Mouse (Mus musculus): ENCODE measurements around the gene Snx21. TPM values are rescaled to one million over a fixed set of nuclear protein-coding genes. Genes with fewer than 3 reads are reported as not detected.

Gene Snx21
- polyA plus RNA-seq, 1 experiment from 2014 or later = 46.6 TPM

DNA sequence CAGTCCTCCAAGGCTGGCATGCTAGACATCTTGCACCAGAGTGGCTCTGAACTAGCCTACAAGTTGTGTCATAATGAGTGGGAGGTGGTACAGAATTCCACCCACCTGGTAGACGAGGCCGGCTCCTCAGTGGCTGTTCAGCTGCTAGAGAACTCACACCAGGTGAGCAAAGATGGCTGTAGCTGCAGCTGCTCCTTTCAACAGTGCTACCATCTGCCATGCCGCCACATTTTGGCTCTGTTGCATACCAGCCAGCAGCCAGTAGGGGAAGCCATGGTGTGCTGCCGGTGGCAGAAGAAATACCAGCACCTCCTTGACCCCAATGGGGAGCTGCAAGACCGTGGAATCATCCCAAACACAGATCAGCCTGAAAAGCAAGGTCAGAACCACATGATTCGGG, 35.4 kb downstream of the Snx21 start:
- ATAC-seq (ENCODE audit: low FRiP score) = no peak
- peaks cover 26% of the 10 kb centered on the region for H3K4me1 ChIP-seq
- 86% methylated on average over 6 of the region's 6 CpGs for WGBS

DNA sequence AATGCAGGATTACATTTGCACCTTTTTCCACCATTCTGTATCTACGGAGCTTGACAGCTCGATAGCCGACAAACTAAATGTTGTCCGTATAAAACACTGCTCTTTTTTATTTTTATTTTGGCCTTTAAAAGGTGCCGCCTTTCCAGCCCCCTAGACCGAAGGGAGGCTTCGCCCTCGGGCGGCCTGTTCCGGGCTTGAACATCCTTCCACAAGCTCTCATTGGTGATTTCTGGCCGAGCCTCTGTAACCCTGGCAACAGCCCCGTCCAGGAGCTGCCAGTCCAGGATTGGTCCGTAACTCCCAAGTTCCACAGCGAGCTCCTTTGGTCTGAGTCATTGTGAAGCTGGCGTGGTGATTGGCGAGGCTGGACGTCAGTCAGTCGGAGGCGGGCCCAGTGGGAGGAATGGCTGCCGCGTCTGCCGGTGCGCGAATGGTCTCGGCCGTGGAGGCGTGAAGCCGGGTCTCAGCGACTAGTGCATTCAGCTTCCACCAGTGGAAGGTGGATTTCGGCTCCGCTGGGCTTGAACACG, 37.1 kb downstream of the Snx21 start, which contains the start of gene Zswim1:
Gene Zswim1 (plus strand): TSS at position 51 of the 530 bp plus-strand sequence.
- H3K27ac ChIP-seq (replicated peaks) = peak within 1 kb of the TSS; percentile 96
- no peaks in the 10 kb centered on the region for H3K9me3 ChIP-seq (replicated peaks)
- H3K9ac ChIP-seq (replicated peaks) = peak within 1 kb of the TSS; percentile 82
- WGBS = under 1% methylated on average over 32 of the region's 32 CpGs
- peaks cover 54% of the 10 kb centered on the region for H3K36me3 ChIP-seq
- peak within 1 kb of the TSS; percentile 77 for H3K4me3 ChIP-seq (replicated peaks)
- H3K4me1 ChIP-seq = peaks cover 35% of the 10 kb centered on the region
- ATAC-seq (ENCODE audit: low FRiP score) = peak; percentile 99
- no peaks in the 10 kb centered on the region for H3K27me3 ChIP-seq (replicated peaks)
- H3K4me2 ChIP-seq = peak within 1 kb of the TSS; percentile 61

More for the DNA sequence above, 35.4 kb downstream of the Snx21 start:
- no peak overlapping the region for H3K4me3 ChIP-seq (replicated peaks)
- no peaks in the 10 kb centered on the region for H3K27me3 ChIP-seq (replicated peaks)
- peaks cover 37% of the 10 kb centered on the region for H3K36me3 ChIP-seq
- H3K9me3 ChIP-seq (replicated peaks) = no peaks in the 10 kb centered on the region
- no peak overlapping the region for H3K4me2 ChIP-seq
- no peak overlapping the region for H3K9ac ChIP-seq (replicated peaks)
- no peak overlapping the region for H3K27ac ChIP-seq (replicated peaks)

DNA sequence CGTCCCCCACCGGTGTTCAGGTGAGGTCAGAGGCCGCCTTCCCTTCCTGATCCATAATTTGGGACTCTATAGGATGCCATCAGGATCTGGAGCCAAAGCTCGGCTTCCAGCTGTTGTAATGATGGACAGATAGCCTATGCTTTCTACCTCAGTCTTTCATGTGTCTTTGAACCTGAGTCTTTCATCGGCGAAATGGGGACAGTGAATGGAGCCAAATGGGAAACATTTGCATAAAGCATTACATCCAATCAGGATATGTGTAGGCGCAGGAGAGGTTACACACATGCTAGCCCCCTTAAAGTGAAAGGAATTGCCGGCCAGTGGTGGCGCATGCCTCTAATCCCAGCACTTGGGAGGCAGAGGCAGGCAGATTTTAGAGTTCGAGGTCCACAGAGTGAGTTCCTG, 37.6 kb downstream of the Snx21 start:
- WGBS = under 1% methylated on average over 10 of the region's 10 CpGs
- Histone ChIP-seq H3K27me3 (replicated peaks) (no peaks in the 10 kb centered on the region), H3K4me2 (peak overlapping the region; percentile 61), H3K4me1 (peaks cover 37% of the 10 kb centered on the region), H3K9ac (replicated peaks) (peak overlapping the region; percentile 82), H3K4me3 (replicated peaks) (peak overlapping the region; percentile 77), H3K36me3 (peaks cover 57% of the 10 kb centered on the region), H3K9me3 (replicated peaks) (no peaks in the 10 kb centered on the region), H3K27ac (replicated peaks) (peak overlapping the region; percentile 96)
- ATAC-seq (ENCODE audit: low FRiP score) = peak; percentile 82

DNA sequence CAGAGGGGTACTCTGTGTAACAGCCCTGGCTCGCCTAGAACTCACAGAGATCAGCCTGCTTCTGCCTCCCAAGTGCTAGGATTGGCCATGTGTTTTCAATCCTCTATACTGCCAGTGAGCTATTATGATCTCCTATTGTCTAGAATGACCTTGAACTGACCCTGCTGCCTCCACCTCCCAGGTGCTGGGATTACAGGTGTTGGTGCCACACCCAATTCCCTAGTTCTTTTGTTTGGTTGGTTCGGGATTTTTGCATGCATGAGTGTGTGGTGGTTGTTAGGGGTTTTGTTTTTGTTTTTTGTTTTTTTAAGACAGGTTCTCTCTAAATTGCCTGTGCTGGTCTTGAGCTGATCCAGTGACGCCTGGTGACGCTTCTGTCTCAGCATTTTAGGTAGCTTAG, 38.3 kb downstream of the Snx21 start:
- H3K4me2 ChIP-seq = peak overlapping the region; percentile 61
- H3K27me3 ChIP-seq (replicated peaks) = no peaks in the 10 kb centered on the region
- peaks cover 65% of the 10 kb centered on the region for H3K36me3 ChIP-seq
- WGBS = 92% methylated on average over 4 of the region's 4 CpGs
- no peak overlapping the region for H3K27ac ChIP-seq (replicated peaks)
- no peak for ATAC-seq (ENCODE audit: low FRiP score)
- peaks cover 37% of the 10 kb centered on the region for H3K4me1 ChIP-seq
- no peak overlapping the region for H3K9ac ChIP-seq (replicated peaks)
- H3K4me3 ChIP-seq (replicated peaks) = no peak overlapping the region; the same call in 1 of the 2 replicates
- H3K9me3 ChIP-seq (replicated peaks) = no peaks in the 10 kb centered on the region

DNA sequence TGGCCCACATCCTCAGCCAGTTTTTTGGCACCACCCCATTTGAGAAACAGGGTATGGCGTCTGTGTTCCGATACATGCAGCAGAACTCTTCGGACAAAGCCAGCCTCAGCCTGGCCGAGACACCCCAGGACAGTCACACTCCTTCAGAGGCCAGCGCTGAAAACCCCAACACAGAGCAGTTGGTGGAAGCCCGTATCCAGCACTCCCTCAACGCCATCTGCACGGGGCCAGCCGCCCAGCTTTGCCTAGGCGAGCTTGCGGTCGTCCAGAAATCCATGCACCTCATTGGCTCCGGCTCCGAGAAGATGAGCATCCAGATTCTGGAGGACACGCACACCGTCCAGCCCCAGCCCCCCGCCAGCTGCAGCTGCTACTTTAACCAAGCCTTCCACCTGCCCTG, 39.9 kb downstream of the Snx21 start:
- no peak overlapping the region for H3K4me2 ChIP-seq
- no peaks in the 10 kb centered on the region for H3K9me3 ChIP-seq (replicated peaks)
- no peak overlapping the region for H3K9ac ChIP-seq (replicated peaks)
- H3K4me3 ChIP-seq (replicated peaks) = no peak overlapping the region
- peaks cover 63% of the 10 kb centered on the region for H3K36me3 ChIP-seq
- H3K27me3 ChIP-seq (replicated peaks) = no peaks in the 10 kb centered on the region
- peaks cover 37% of the 10 kb centered on the region for H3K4me1 ChIP-seq
- no peak overlapping the region for H3K27ac ChIP-seq (replicated peaks)
- no peak for ATAC-seq (ENCODE audit: low FRiP score)
- 96% methylated on average over 17 of the region's 17 CpGs for WGBS

DNA sequence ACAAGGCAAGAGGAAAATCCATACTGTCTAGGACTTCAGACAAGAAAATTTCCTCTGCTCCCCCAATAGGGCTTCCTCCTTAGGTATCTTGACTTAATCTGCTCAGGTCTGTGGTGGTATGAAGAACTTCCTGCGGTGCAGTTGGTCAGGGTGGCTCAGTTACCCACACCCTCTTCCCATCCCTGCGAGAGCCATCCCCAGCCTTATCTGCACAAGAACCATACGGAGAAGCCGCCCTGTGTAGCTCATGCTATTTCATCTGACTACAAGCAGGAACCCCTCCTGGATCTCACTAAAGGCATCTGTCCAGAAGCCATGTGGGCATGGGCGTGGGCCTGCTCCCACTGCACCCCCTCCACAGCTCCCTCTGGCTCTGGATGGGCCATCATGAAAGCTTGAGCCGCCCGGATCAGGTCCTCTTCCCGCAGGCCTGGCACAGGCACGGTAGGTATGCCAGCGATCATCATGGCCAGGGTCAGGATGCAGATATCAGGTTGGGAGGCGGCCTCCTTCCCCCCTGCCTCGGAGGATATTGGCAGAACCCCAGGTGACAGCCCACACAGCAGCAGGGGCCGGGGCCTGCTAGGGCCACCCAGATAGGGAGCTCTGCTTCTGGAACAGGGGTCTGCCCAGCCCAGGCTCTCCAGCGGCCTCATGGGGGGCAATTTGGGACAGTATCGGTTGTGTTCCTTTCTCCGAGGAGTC, 41.7 kb downstream of the Snx21 start:
- WGBS = 89% methylated on average over 16 of the region's 16 CpGs
- Histone ChIP-seq H3K4me1 (peaks cover 31% of the 10 kb centered on the region), H3K36me3 (peaks cover 46% of the 10 kb centered on the region), H3K27me3 (replicated peaks) (no peaks in the 10 kb centered on the region), H3K4me2 (no peak overlapping the region), H3K9me3 (replicated peaks) (no peaks in the 10 kb centered on the region), H3K27ac (replicated peaks) (no peak overlapping the region), H3K4me3 (replicated peaks) (no peak overlapping the region), H3K9ac (replicated peaks) (no peak overlapping the region)
- no peak for ATAC-seq (ENCODE audit: low FRiP score)

DNA sequence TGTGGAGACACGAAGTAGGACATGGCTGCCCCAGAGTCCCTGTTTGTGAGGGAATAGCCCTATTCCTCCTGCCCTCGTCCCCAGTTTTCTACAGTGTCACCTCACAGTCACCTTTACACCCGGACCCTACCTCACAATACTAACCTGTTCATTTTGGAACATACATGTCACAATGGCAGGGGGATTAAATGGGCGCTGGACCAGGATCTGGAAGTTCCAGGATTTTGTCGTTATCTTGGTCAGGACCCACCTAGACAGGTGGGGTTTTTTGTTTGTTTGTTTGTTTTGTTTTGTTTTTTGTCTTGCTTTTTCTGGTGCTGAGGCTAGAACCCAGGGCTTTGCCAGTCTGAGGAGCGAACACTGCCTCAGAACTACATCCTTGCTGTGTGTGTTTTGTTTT, 42.8 kb downstream of the Snx21 start, which contains the start of gene Spata25:
Gene Spata25 (minus strand): TSS at position 101 of the 400 bp plus-strand sequence.
- peaks cover 34% of the 10 kb centered on the region for H3K4me1 ChIP-seq
- H3K4me3 ChIP-seq (replicated peaks) = no peak within 1 kb of the TSS
- 95% methylated on average over 6 of the region's 6 CpGs for WGBS
- H3K27me3 ChIP-seq (replicated peaks) = no peaks in the 10 kb centered on the region
- no peak within 1 kb of the TSS for H3K4me2 ChIP-seq
- peaks cover 46% of the 10 kb centered on the region for H3K36me3 ChIP-seq
- ATAC-seq (ENCODE audit: low FRiP score) = no peak
- H3K9me3 ChIP-seq (replicated peaks) = no peaks in the 10 kb centered on the region
- no peak within 1 kb of the TSS for H3K9ac ChIP-seq (replicated peaks)
- no peak within 1 kb of the TSS for H3K27ac ChIP-seq (replicated peaks)

DNA sequence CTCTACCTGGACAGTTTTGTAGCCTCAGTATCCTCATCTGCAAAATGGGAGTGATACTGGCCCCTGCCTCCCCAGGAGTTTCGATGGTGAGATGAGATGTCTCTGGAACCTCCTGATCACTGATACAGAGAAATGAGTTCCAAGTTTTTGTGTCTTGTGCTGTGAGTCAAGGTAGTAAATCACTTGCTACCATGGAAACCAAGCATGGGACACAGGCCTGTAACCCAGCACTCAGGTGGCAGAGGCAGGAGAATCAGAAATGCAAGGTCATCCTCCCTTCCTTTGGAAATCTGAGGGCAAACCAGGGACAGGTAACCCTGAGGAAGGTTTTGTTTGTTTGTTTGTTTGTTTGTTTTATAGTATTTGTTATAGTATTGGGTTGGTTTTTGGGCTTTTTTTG, 43.5 kb downstream of the Snx21 start:
- H3K4me2 ChIP-seq = no peak overlapping the region
- H3K4me3 ChIP-seq (replicated peaks) = no peak overlapping the region
- no peaks in the 10 kb centered on the region for H3K9me3 ChIP-seq (replicated peaks)
- peaks cover 29% of the 10 kb centered on the region for H3K4me1 ChIP-seq
- no peak overlapping the region for H3K9ac ChIP-seq (replicated peaks)
- H3K27ac ChIP-seq (replicated peaks) = no peak overlapping the region
- 92% methylated on average over 1 of the region's 1 CpGs for WGBS
- peaks cover 46% of the 10 kb centered on the region for H3K36me3 ChIP-seq
- H3K27me3 ChIP-seq (replicated peaks) = no peaks in the 10 kb centered on the region
- no peak for ATAC-seq (ENCODE audit: low FRiP score)

DNA sequence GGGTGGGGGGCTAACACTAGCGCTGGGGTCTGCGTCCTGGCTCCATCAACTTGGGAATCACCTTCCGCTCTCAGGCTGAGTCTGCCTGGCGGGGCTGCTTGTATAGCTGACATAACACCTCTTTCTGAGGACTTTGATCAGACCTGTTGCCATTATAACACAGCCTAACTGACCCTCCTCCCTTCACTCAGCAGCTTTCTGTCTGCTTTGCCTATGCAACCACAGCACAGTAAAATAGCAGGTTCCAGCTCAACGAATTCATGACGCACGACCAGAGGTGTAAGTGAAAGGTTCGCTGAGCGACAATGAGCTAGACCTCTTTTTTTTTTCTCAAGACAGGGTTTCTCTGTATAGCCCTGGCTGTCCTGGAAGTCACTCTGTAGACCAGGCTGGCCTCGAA, 45.4 kb downstream of the Snx21 start:
- ATAC-seq (ENCODE audit: low FRiP score) = no peak
- H3K27me3 ChIP-seq (replicated peaks) = no peaks in the 10 kb centered on the region

DNA sequence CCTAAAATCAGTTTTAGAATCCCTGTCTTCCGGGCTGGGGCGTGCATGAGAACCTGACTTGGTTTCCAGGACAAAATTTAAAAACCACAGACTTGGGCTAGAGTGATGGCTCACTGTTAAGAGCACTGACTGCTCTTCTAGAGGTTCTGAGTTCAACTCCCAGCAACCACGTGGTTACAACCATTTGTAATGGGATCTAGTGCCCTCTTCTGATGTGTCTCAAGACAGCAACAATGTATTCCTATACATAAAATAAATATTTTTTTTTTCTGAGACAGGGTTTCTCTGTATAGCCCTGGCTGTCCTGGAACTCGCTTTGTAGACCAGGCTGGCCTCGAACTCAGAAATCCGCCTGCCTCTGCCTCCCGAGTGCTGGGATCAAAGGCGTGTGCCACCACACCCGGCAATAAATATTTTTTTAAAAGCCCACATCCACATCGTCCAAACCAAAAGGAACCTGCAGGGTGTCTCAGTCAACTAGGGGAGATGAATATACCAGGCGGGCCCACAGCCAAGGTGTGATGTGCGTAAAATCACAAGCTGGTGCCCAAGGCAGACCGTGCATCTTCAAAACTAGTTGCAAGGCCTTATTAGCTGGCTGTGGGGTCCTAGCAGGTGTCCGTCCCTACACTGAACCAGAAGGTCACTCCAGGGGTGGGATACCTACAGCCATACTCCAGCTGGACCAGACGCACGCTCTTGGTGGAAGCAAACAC, 46.6 kb downstream of the Snx21 start:
- Histone ChIP-seq H3K27ac (replicated peaks) (peak overlapping the region; percentile 85), H3K9ac (replicated peaks) (peak overlapping the region; percentile 78), H3K9me3 (replicated peaks) (no peaks in the 10 kb centered on the region), H3K4me2 (peak overlapping the region; percentile 93), H3K4me1 (peaks cover 32% of the 10 kb centered on the region), H3K36me3 (peaks cover 22% of the 10 kb centered on the region; the same call in 1 of the 2 replicates), H3K27me3 (replicated peaks) (no peaks in the 10 kb centered on the region), H3K4me3 (replicated peaks) (peak overlapping the region; percentile 78)
- ATAC-seq (ENCODE audit: low FRiP score) = peak; percentile 9; the same call in 1 of the 2 replicates
- 57% methylated on average over 16 of the region's 16 CpGs for WGBS

More for the DNA sequence above, 45.4 kb downstream of the Snx21 start:
- Histone ChIP-seq H3K27ac (replicated peaks) (no peak overlapping the region), H3K9ac (replicated peaks) (no peak overlapping the region), H3K36me3 (peaks cover 31% of the 10 kb centered on the region), H3K9me3 (replicated peaks) (no peaks in the 10 kb centered on the region), H3K4me2 (no peak overlapping the region), H3K4me1 (peaks cover 37% of the 10 kb centered on the region), H3K4me3 (replicated peaks) (no peak overlapping the region)
- 91% methylated on average over 10 of the region's 10 CpGs for WGBS

DNA sequence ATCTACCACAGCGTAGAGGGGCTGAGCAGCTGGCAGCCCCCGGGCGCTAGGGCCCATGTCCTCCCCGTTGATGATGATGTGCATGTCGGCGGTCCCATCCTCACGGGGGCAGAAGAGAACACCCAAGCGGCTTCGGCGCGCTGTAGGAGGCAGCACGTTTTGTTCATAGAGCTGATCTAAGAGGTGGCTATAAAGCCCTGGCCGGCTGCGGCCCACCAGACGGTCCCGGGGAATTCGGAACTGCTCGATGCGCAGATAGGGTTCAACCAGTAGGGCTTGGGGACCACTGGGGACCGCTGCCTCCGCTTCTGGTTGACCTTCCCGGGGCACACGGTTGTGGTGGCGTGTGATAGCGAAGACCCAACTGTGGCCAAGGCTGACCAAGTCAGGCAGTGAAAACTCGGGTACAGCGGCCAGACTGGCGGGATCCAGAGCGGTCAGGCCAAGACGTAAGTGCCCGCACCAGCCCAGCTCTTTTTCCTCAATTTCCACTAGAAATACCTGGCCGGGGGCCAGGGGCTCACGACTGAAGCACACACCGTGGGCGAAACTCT, 47.2 kb downstream of the Snx21 start, which contains the start of gene Ctsa:
Gene Ctsa (plus strand): TSS at position 126 of the 554 bp plus-strand sequence.
- Histone ChIP-seq H3K4me1 (peaks cover 26% of the 10 kb centered on the region), H3K4me3 (replicated peaks) (peak within 1 kb of the TSS; percentile 78), H3K36me3 (peaks cover 16% of the 10 kb centered on the region), H3K27me3 (replicated peaks) (no peaks in the 10 kb centered on the region), H3K9ac (replicated peaks) (peak within 1 kb of the TSS; percentile 78), H3K27ac (replicated peaks) (peak within 1 kb of the TSS; percentile 85), H3K4me2 (peak within 1 kb of the TSS; percentile 93), H3K9me3 (replicated peaks) (no peaks in the 10 kb centered on the region)
- peak; percentile 68 for ATAC-seq (ENCODE audit: low FRiP score)
- under 1% methylated on average over 35 of the region's 35 CpGs for WGBS
